Mouse (Mus musculus) thymus, postnatal 14 days (tissue): ENCODE results near the gene Fbxo21.

Source experiments
- DNase-seq: peaks from one replicate; pipeline ENCODE4 v3.0.0; 2021

The Fbxo21 gene

DNA sequence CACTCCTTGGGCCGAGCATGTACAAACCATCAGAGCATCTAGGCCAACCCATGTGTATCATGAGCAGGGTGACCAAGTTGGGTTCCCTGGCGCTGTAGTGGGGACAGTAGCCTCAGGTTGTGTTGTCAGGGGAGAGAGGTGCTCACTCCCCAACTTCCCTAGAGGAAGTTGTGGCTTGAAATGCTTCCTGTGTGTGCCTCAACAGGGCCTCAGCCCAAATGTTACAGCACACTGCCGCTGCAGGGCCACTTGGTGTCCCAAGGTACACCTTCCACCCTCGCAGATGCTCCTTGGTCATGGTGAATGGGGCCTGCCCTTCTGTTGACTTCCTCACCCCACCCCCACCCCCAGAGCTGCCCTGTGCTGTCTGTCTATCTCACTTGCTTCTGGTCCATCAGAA lies 71.9 kb downstream of the Fbxo21 start:
- DNase-seq = peak; percentile 27

DNA sequence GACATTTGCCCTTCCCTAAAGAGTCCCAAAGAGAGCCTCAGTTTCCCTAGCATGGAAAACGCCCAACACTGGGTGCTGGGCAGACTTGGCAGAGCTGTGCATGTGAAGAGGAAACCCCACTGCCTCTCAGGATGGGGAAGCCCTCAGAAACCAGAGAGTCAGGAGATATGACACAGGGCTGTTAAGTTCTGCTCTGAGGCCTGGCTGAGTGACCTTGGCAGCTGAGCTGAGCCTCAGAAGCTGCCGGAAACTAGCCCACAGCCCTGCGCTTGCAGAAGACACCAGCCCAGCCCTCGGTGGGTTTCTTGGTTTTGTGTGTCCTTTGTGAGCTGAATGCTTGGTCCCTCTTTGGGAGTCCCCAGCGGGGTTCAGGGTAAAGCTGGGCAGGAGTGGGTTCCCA lies 72.4 kb downstream of the Fbxo21 start:
- no peak for DNase-seq

DNA sequence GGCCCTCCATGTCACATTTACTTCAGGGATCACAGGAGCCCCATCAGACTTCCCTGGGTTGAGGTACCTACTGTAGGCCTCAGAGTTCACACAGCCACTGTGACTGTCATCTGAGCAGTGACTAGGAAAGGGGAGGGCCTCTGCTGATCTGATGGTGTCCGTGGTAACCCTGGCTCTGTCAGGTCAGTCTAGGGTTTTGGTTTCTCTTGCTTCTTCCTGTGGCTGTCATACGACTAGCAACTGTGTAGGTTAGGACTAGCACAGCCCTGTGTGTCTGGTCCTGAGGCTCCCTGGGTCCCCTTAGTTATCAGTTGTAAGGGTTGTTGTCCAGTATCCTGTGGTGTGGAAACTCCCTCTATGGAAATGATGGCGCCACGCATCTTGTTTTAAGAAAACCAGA lies 74.2 kb downstream of the Fbxo21 start:
- DNase-seq = no peak

DNA sequence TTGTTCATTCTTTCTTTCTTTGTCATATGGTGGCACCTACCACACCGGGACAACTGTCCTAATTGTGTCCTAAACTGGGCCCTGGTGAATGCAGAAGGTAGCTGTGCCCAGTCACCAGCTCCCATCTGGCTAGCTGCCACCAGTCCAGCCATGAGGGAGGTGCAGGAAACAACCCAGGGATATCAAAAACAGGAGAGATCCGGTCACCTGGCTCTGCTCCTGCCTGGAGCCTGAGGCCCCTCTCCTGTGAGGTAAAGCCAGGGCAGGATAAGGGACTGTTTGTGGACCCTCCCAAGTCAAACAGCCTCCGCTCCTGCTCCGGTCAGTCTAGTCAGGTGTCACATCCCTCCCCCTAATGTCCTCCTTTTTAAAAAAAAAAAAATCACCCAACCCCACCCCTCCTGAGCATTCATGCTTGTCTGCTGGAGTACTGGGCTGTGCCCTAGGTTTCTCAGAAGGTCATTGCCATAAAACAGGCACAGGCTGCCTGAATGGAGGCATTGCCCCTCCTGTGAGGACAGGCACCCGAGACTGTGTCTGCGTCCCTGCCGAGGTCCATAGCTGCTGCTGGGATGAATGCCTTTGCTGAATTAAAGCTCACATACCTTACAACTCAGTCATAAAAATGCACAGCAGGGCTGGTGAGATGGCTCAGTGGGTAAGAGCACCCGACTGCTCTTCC lies 75.6 kb downstream of the Fbxo21 start:
- DNase-seq = no peak

DNA sequence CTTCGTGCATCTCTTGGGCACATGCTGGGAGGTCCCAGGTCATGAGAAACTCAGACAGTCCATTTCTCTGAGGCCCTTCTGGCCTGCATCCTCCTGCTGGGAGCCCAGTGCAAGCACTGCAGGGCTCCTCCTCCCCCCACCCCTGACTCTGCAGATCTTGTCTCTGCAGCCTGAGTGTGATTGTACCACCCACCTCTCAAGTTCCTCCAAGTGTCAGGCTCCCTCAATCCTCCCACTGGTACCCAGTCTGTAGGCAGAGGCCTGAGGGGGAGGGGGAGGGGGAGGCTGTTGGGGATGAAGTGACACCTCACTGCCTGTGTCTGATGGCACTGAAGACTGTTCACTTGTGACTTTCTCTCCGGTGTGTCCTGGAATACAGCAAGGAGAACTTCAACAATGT lies 76.7 kb downstream of the Fbxo21 start:
- DNase-seq = no peak

DNA sequence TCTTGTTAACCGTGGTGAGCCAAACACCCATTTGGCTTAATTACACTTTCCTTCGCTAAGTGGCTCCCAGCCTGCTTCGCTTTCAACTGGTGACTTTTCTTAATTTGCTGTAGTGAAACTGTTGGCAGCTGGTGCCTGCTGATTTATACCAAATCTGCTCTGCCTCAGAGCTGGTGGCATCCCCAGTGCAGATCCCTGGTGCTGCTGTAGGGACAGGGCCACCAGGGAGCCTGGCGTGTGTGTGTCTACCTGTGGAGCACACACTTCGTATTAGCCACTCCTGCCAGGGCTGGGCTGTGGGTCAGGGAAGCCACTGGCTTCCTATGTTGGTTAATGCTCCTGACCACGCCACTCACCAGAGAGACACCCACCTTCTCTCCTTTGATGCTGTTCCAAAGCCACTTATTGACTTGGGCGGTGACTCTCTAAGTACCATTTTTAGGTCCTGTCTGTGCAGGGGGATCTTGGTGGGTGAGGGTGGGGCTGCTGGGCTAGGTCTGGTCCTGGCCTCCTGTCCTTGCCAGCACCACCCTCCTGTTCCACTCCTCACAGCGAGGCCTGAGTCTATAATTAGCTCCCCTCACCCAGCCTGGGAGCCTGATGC lies 81.1 kb downstream of the Fbxo21 start:
- no peak for DNase-seq

DNA sequence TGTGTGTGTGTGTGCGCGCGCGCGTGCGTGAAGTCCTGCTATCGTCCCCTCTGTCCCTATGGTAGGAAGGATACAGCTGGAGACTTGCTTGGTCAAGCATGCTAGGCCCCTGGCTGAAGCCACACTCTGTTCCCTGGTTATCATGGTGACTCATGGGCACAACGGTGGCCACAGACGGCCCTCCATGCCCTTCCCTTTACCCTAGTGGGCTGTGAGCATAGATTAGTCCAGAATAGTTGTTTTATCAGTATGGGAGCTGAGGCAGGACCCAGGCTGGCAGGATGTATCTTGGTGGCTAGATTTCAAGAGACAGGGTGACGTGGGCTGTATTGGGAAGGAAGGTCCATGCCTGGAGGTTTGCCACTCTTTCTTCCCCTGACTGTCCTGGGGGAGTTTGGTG lies 82.3 kb downstream of the Fbxo21 start:
- DNase-seq = no peak

DNA sequence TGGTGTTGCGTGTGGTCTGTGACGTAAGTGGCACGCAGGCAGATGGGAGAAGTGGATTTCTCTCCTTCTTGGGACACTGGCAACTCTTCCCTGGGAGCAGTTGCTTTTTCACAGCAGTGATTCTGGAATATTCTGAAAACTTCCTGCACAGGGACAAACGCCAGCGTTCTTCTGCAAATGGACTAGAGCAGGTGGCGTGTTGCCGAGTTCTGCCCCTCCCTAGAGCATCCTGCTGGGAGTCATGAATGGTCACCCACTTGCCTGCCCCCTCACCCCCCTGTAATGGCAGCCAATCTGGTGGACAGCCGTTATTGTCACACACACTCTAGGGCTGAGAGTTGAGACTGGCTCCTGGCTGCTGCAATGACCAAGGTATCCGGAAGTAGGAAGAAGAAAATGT lies 83.1 kb downstream of the Fbxo21 start:
- no peak for DNase-seq
